21 mouse cellular contexts compared by ENCODE assay signal in the genomic region with DNA sequence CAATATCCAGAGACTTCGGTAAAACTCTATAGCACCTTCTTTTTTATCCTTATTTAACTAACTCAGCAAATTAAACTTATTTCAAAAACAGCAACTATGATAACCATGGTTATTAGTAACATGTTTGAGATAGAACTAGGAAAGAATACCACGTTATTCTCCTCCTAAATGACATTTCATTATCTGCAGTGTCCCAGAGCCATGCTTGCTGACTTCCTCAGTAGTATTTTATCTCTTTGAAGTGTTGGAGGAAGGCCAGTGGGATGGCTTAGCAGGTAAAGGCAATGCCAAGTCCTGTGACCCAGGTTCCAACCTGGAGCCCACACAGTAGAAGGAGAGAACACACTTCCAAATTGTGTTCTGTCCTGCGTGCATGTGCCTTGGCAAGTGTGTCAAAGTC.
"Had no signal": no experiment of that assay in that cellular context is flagged by ENCODE, and none has a peak within 500 bp of the region (broad histone marks: within the 10 kb centered on the region; RNA-seq: fewer than 3 reads in every experiment).

No protein-coding gene starts in this region.

- H3K9me3 ChIP-seq: heart, embryonic 10.5 days; heart, embryonic 13.5 days; heart, embryonic 15.5 days; hindbrain, embryonic 13.5 days; hindbrain, embryonic 15.5 days; limb, embryonic 13.5 days; limb, embryonic 15.5 days had no signal

- H3K27ac ChIP-seq: heart, embryonic 10.5 days; heart, embryonic 13.5 days; heart, embryonic 15.5 days; hindbrain, embryonic 15.5 days; hindbrain, postnatal 0 days; limb, embryonic 13.5 days; limb, embryonic 15.5 days; liver, embryonic 14.5 days had no signal

- H3K4me2 ChIP-seq: heart, embryonic 13.5 days; heart, embryonic 15.5 days; hindbrain, embryonic 13.5 days; hindbrain, embryonic 15.5 days; limb, embryonic 13.5 days; limb, embryonic 15.5 days; liver, embryonic 11.5 days had no signal

- H3K4me3 ChIP-seq: heart, embryonic 10.5 days; heart, embryonic 13.5 days; heart, embryonic 15.5 days; hindbrain, embryonic 13.5 days; hindbrain, embryonic 15.5 days; limb, embryonic 13.5 days; limb, embryonic 15.5 days had no signal

- ATAC-seq: intestine, embryonic 16.5 days had no signal

- DNase-seq: gastrocnemius, postnatal 14 days; gastrocnemius, postnatal 36 days; heart, postnatal 14 days; heart, postnatal 36 days; kidney, adult 11 months; kidney, adult 8-10 months; kidney, postnatal 10 days; layer of hippocampus, adult 9-11 months; layer of hippocampus, postnatal 36 days; left cerebral cortex, postnatal 4 days had no signal

- H3K27me3 ChIP-seq: heart, embryonic 13.5 days; heart, embryonic 15.5 days; hindbrain, embryonic 13.5 days; hindbrain, embryonic 15.5 days; limb, embryonic 13.5 days; limb, embryonic 15.5 days had no signal

- H3K4me1 ChIP-seq: heart, embryonic 10.5 days; hindbrain, embryonic 15.5 days; limb, embryonic 13.5 days; limb, embryonic 15.5 days had no signal

- H3K9ac ChIP-seq: heart, embryonic 13.5 days; heart, embryonic 15.5 days; hindbrain, embryonic 13.5 days; hindbrain, embryonic 15.5 days; limb, embryonic 13.5 days; limb, embryonic 15.5 days; liver, embryonic 14.5 days had no signal
